Mouse (Mus musculus) bone marrow macrophage, adult 2 months (primary cell): ENCODE measurements around the gene Tubgcp5.

ENCODE experiments used
- CTCF ChIP-seq: IDR thresholded peaks from 2 replicates; pipeline ENCODE4 v1.5.1; 2012; ENCODE audit warnings: low read depth, mild to moderate bottlenecking, low read length, moderate library complexity
- POLR2A ChIP-seq: IDR thresholded peaks from 2 replicates; pipeline ENCODE4 v1.6.1; 2012; ENCODE audit warnings: mild to moderate bottlenecking, low read depth, low read length, borderline replicate concordance

DNA sequence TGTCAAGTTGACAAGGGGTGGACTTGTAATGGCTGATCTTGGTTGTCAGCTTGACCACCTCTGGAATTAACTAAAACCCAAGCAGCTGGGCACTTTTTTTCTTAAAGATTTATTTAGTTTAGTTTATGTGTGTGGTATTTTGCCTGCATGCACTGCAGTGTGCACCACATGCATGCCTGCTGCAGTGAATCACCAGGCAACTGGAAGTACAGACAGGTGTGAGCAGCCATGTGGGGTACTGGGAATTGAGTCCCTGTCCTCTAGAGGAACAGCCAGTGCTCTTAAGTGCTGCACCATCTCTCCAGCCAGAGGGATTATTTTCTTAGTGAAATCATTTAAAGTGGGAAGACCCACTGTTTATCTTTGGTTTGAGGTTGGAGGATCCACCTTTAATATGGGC, 71.1 kb downstream of the Tubgcp5 start:
- TF ChIP-seq CTCF = no peak
- TF ChIP-seq POLR2A = no peak
